Mouse (Mus musculus): ENCODE data around the gene Garnl3.

DNA sequence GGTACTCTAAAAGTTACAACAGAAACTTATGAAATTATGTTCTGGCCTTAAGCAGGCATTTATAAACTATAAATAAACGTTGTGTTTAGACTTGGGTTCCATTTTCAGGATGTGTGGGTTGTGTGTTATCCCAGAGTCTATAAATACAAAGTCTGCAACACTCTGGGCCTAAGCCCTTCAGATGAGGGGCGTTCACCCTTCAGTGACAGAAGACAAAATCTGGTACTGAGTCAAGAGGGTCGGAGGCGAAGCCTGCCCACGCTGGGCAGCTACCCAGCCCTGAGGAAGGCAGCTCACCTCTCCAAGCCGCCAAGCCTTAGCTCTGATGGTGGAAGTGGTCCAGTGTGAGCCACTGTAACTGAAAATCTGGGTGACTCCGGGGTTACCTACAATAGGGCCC, 129.3 kb downstream of the Garnl3 start:
- TF ChIP-seq POLR2AphosphoS5 (IDR thresholded peaks at IDR 0.05; ENCODE audit: insufficient replicate concordance, low read depth, low read length) (no peak), CTCF (IDR thresholded peaks at IDR 0.05; ENCODE audit: low read depth, low read length) (no peak), GATA1 (IDR thresholded peaks at IDR 0.05; ENCODE audit: borderline replicate concordance, low read length) (no peak), GATA2 (IDR thresholded peaks at IDR 0.05; ENCODE audit: borderline replicate concordance, low read depth, low read length) (no peak)
